8 mouse cellular contexts compared by ENCODE assay signal in the genomic region with DNA sequence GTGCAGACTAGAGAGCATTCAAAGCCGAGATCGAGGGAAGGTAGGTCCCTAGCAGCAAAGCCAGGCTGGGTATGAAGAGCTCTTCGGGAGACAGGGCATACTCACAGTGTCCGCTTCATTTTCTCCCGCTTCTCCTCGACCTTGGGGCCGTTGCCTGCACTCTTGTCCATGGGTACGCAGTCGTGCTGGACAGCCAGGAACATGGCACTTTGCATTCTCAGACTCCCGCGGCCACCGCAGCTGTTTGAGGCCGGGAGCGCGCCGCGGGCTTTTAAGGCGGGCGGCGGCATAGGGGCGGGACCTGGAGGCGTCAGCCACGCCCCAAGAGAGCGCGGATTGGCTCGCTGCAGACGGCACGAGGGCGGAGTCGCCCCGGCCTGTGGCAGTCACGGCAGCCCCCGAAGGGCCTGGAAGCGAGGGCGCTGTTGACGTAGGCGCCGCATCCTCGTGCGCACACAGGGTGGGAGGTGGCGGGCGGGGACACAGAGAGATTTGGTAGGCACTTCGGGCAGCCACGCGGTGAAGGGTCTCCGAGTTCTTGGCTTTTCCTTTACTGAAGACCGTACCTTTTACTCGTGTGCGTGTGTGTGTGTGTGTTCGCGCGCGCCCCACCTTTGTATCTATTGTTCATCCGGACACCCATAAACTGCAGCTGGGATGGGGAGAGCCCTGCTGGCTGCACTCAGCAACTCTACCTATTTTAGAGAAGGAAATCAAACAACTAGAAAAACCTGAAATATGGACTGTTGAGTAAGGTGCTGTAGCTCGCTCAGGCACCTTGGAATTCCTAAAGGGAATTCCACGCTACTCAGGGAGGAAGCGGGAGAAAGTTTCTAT. TPM values are rescaled to one million over a fixed set of nuclear protein-coding genes. Genes with fewer than 3 reads are reported as not detected.
DNase-seq lines count a peak whose midpoint lies in the region; ATAC-seq and TF ChIP-seq lines count a peak whose summit lies in the region.

TSS of gene Rgs2 (minus strand) at position 258 of the 837 bp plus-strand sequence.

- H3K27ac ChIP-seq in hindbrain, postnatal 0 days = peak within 1 kb of the TSS; percentile 87
- H3K27ac ChIP-seq in left cerebral cortex, adult 2 months = peak within 1 kb of the TSS; percentile 97

- WGBS in hindbrain, postnatal 0 days = under 1% methylated on average over 57 of the region's 57 CpGs

- intact Hi-C loops in left cerebral cortex, adult 2 months (cut with DNase I) = loop anchor here (2.0 to 5.0 kb wide), 3 partner anchors 62 to 185 kb away; no protein-coding TSS in a partner anchor

- TF ChIP-seq CTCF in hindbrain, postnatal 0 days (IDR thresholded peaks at IDR 0.05; ENCODE audit: low read depth) = peak; percentile 22; the same call in 1 of the 2 replicates
- TF ChIP-seq CTCF in left cerebral cortex, adult 2 months (IDR thresholded peaks at IDR 0.05) = no peak

- peak within 1 kb of the TSS; percentile 51 for H3K4me3 ChIP-seq in hindbrain, postnatal 0 days (ENCODE audit: low read length)
- peak within 1 kb of the TSS; percentile 59 for H3K4me3 ChIP-seq in left cerebral cortex, adult 2 months

- H3K9me3 ChIP-seq in hindbrain, postnatal 0 days (ENCODE audit: low read length) = no peaks in the 10 kb centered on the region

- H3K36me3 ChIP-seq in hindbrain, postnatal 0 days (ENCODE audit: insufficient read depth, low read length) = no peaks in the 10 kb centered on the region

- H3K4me1 ChIP-seq in hindbrain, postnatal 0 days (ENCODE audit: insufficient read depth, low read length) = 0 out of 2 replicates have a peak, but pooled peaks cover 5% of the 10 kb centered on the region

- H3K4me2 ChIP-seq in hindbrain, postnatal 0 days (ENCODE audit: low read depth, low read length) = peak within 1 kb of the TSS; percentile 90

- peak within 1 kb of the TSS; percentile 52 for H3K9ac ChIP-seq in hindbrain, postnatal 0 days (replicated peaks; ENCODE audit: low read length)

- no peaks in the 10 kb centered on the region for H3K27me3 ChIP-seq in hindbrain, postnatal 0 days (ENCODE audit: insufficient read depth, low read length)

- peak; percentile 100 for ATAC-seq in hindbrain, postnatal 0 days
- peak; percentile 53 for ATAC-seq in megakaryocyte, adult 5-6 weeks (ENCODE audit: poor library complexity, severe bottlenecking)

- peak; percentile 99 for DNase-seq in T-cell, adult 2 months (ENCODE audit: low spot score)
- peak; percentile 96 to 97 for DNase-seq in cerebellum, postnatal 36 days
- peak; percentile 95 for DNase-seq in gastrocnemius, adult 18-20 months (ENCODE audit: low spot score)
- DNase-seq in hindbrain, postnatal 0 days (ENCODE audit: low spot score) = peak; percentile 98
- DNase-seq in left cerebral cortex, adult 2 months (ENCODE audit: extremely low spot score in 1 of 2, low spot score in 2 of 2) = peak; percentile 97 to 98
- peak; percentile 95 for DNase-seq in right cerebral cortex, adult 2 months (ENCODE audit: low spot score in 2 of 2)
- peak; percentile 93 for DNase-seq in urinary bladder, postnatal 14 days (ENCODE audit: low spot score)

RNA-seq across cellular contexts. Expression of gene Rgs2, which starts in this region (rescaled TPM):
- total RNA-seq in gastrocnemius, adult 18-20 months (2021) = 1 to 10 TPM; 4.4 to 9.9 TPM
- 13.6 and 14.9 TPM in 2 replicates for total RNA-seq in hindbrain, postnatal 0 days (2014; rRNA removed)
- polyA plus RNA-seq in hindbrain, postnatal 0 days (2015; fragmentation: Nextera tagmentation; extraction: Ambion mirVana) = 70.7 and 71.1 TPM in 2 replicates
- total RNA-seq in left cerebral cortex, adult 2 months (2021) = 10 to 100 TPM; 69.4 to 71.0 TPM
- total RNA-seq in megakaryocyte, adult 5-6 weeks (2015) = 474 and 499 TPM in 2 replicates
- total RNA-seq in megakaryocyte, adult 5-6 weeks (2017) = 300 and 347 TPM in 2 replicates

Comparison
In these comparisons a context has a peak if more than half of its experiments do, and no peak if none do; other contexts are left out.
1. Peak in every context shown above with its lines: DNase-seq, ATAC-seq, H3K4me3 ChIP-seq and H3K27ac ChIP-seq.
2. RNA of gene Rgs2 (total RNA-seq): 300 to 499 TPM in megakaryocyte, adult 5-6 weeks; 69.4 to 71.0 TPM in left cerebral cortex, adult 2 months, 13.6 to 14.9 TPM in hindbrain, postnatal 0 days and 4.4 to 9.9 TPM in gastrocnemius, adult 18-20 months; every median in the first group is over 4 times any median in the second.